In the genomic region with DNA sequence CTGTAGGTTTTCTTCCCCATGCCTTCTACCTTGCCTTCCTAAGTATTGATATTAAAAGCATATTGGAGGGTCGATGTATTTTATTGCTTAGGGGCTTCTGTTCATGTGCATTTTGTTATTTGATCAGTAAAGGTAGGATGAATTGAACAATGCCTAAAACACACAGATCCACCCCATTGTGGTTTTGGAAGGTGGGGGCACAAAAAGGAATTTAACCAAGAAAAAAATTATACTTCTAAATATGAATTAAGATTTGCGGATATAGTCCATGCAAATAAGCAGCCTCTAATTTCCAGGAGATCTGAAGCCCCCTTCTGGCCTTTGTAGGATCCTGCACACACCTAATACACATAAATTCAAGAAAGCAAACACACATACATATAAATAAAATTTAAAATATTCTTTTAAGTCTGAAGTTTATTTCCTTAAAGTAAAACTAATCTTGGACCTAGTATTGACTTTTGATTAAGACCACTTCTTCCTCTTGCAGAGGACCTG, we compare ENCODE assay signal across 8 mouse cellular contexts. TPM values are rescaled to one million over a fixed set of nuclear protein-coding genes. Genes with fewer than 3 reads are reported as not detected.
DNase-seq lines count a peak whose midpoint lies in the region; ATAC-seq and TF ChIP-seq lines count a peak whose summit lies in the region.

No protein-coding gene starts in this region.

- H3K9ac ChIP-seq in lung, embryonic 14.5 days: peak overlapping the region; percentile 85
- peak overlapping the region; percentile 47; the same call in 1 of the 2 replicates for H3K9ac ChIP-seq in hindbrain, embryonic 16.5 days (ENCODE audit: low read depth, low read length)
- H3K9ac ChIP-seq in neural tube, embryonic 12.5 days: peak overlapping the region; percentile 84; the same call in 1 of the 2 replicates

- no peaks in the 10 kb centered on the region for H3K27me3 ChIP-seq in lung, embryonic 14.5 days (ENCODE audit: insufficient read depth, low read length)
- no peaks in the 10 kb centered on the region for H3K27me3 ChIP-seq in hindbrain, embryonic 16.5 days (replicated peaks; ENCODE audit: control insufficient read depth, insufficient read depth, low read length)
- H3K27me3 ChIP-seq in neural tube, embryonic 12.5 days (replicated peaks): no peaks in the 10 kb centered on the region

- H3K27ac ChIP-seq in lung, embryonic 14.5 days (ENCODE audit: low read depth): peak overlapping the region; percentile 99
- peak overlapping the region; percentile 58; the same call in 1 of the 2 replicates for H3K27ac ChIP-seq in cortical plate, adult 2 months (ENCODE audit: insufficient read depth, low read length)
- peak overlapping the region; percentile 99 for H3K27ac ChIP-seq in hindbrain, embryonic 16.5 days (ENCODE audit: low read depth, low read length)
- H3K27ac ChIP-seq in neural tube, embryonic 12.5 days: 0 out of 2 replicates have a peak overlapping the region, but pooled peaks have one; percentile 94

- TF ChIP-seq CTCF in lung, embryonic 14.5 days (IDR thresholded peaks at IDR 0.05; ENCODE audit: low read depth): peak; percentile 25; the same call in 1 of the 2 replicates
- TF ChIP-seq CTCF in cortical plate, adult 2 months (IDR thresholded peaks at IDR 0.05; ENCODE audit: extremely low read depth, insufficient read depth, low read length): no peak

- H3K9me3 ChIP-seq in lung, embryonic 14.5 days (ENCODE audit: low read depth, low read length): no peaks in the 10 kb centered on the region
- H3K9me3 ChIP-seq in hindbrain, embryonic 16.5 days (ENCODE audit: control insufficient read depth, low read length): peaks cover 2% of the 10 kb centered on the region; the same call in 1 of the 2 replicates
- no peaks in the 10 kb centered on the region for H3K9me3 ChIP-seq in neural tube, embryonic 12.5 days

- TF ChIP-seq POLR2A in cortical plate, adult 2 months (IDR thresholded peaks at IDR 0.05; ENCODE audit: extremely low read depth, insufficient read depth, low read length): no peak

- WGBS in lung, embryonic 14.5 days: 69% methylated on average over 2 of the region's 2 CpGs
- WGBS in hindbrain, embryonic 16.5 days: 55% methylated on average over 2 of the region's 2 CpGs
- WGBS in neural tube, embryonic 12.5 days: 67% methylated on average over 2 of the region's 2 CpGs

- intact Hi-C loops in left cerebral cortex, postnatal 4 days (cut with DNase I): loop anchor here (10.0 kb wide), 2 partner anchors 192 to 952 kb away; no protein-coding TSS in a partner anchor

- H3K4me1 ChIP-seq in lung, embryonic 14.5 days (ENCODE audit: insufficient read depth): 0 out of 2 replicates have a peak, but pooled peaks cover 7% of the 10 kb centered on the region
- H3K4me1 ChIP-seq in cortical plate, adult 2 months (ENCODE audit: control insufficient read depth, insufficient read depth, low read length): peaks cover 3% of the 10 kb centered on the region; the same call in 1 of the 2 replicates
- H3K4me1 ChIP-seq in hindbrain, embryonic 16.5 days (ENCODE audit: control insufficient read depth, insufficient read depth, low read depth, low read length): peaks cover 12% of the 10 kb centered on the region
- peaks cover 4% of the 10 kb centered on the region for H3K4me1 ChIP-seq in neural tube, embryonic 12.5 days

- H3K36me3 ChIP-seq in lung, embryonic 14.5 days (ENCODE audit: insufficient read depth): no peaks in the 10 kb centered on the region
- no peaks in the 10 kb centered on the region for H3K36me3 ChIP-seq in hindbrain, embryonic 16.5 days (ENCODE audit: control insufficient read depth, insufficient read depth, low read length)
- no peaks in the 10 kb centered on the region for H3K36me3 ChIP-seq in neural tube, embryonic 12.5 days

- H3K4me3 ChIP-seq in lung, embryonic 14.5 days (ENCODE audit: low read depth, low read length): peak overlapping the region; percentile 82
- peak overlapping the region; percentile 66 for H3K4me3 ChIP-seq in cortical plate, adult 2 months (ENCODE audit: insufficient read depth, low read length)
- peak overlapping the region; percentile 97 for H3K4me3 ChIP-seq in hindbrain, embryonic 16.5 days (ENCODE audit: low read length)
- peak overlapping the region; percentile 87 for H3K4me3 ChIP-seq in neural tube, embryonic 12.5 days

- no peak for DNase-seq in lung, embryonic 14.5 days
- no peak for DNase-seq in lung, postnatal 36 days
- DNase-seq in gastrocnemius, postnatal 4 days (ENCODE audit: low spot score in 2 of 2): no peak
- DNase-seq in left cerebral cortex, postnatal 4 days: no peak
- no peak for DNase-seq in kidney, adult 11 months

- H3K4me2 ChIP-seq in lung, embryonic 14.5 days: peak overlapping the region; percentile 74
- peak overlapping the region; percentile 57 for H3K4me2 ChIP-seq in hindbrain, embryonic 16.5 days (ENCODE audit: low read length)
- peak overlapping the region; percentile 69 for H3K4me2 ChIP-seq in neural tube, embryonic 12.5 days (replicated peaks)

- ATAC-seq in lung, embryonic 14.5 days (ENCODE audit: insufficient read depth): no peak
- ATAC-seq in hindbrain, embryonic 16.5 days: no peak
- peak; percentile 22 for ATAC-seq in neural tube, embryonic 12.5 days (ENCODE audit: low FRiP score, low read depth)

RNA-seq across cellular contexts. Expression of a gene that starts 0.4 kb away (rescaled TPM):
- 30.8 and 34.3 TPM in 2 replicates for polyA plus RNA-seq in lung, embryonic 14.5 days (2014; fragmentation: Nextera tagmentation; extraction: Ambion mirVana)
- polyA plus RNA-seq in cortical plate, adult 2 months (2012; rRNA removed): 13.7 and 14.9 TPM in 2 replicates
- polyA plus RNA-seq in hindbrain, embryonic 16.5 days (2015; fragmentation: Nextera tagmentation; extraction: Ambion mirVana): 19.1 and 21.7 TPM in 2 replicates
- polyA plus RNA-seq in neural tube, embryonic 12.5 days (2016; fragmentation: Nextera tagmentation; extraction: Ambion mirVana): 30.4 and 31.7 TPM in 2 replicates
- total RNA-seq in gastrocnemius, postnatal 4 days (2021): 10 to 100 TPM; 20.6 to 21.6 TPM
- 10 to 100 TPM; 15.3 to 19.9 TPM for total RNA-seq in left cerebral cortex, postnatal 4 days (2021)
